Mouse (Mus musculus): ENCODE results near the gene Olfr649. TPM values are rescaled to one million over a fixed set of nuclear protein-coding genes. Genes with fewer than 3 reads are reported as not detected.

Gene Olfr649
- polyA plus RNA-seq (2012; ENCODE audit: insufficient read depth, insufficient read length, low replicate concordance, missing spikeins) = not detected in 2 replicates

GRCm38 (mm10) chr7:104195885-104196284 lies at the start of gene Olfr649:
TSS of gene Olfr649 (minus strand) at chr7:104195985.
- WGBS = 86% methylated on average over 6 of the region's 6 CpGs
- TF ChIP-seq CTCF (IDR thresholded peaks at IDR 0.05; ENCODE audit: insufficient read depth, low read depth, low read length) (no peak), POLR2A (IDR thresholded peaks at IDR 0.05; ENCODE audit: insufficient read depth, low read depth, low read length) (no peak)
- H3K27ac ChIP-seq (ENCODE audit: insufficient read depth, low read depth, low read length) = no peak within 1 kb of the TSS
- no peaks in the 10 kb centered on the region for H3K4me1 ChIP-seq (ENCODE audit: control insufficient read depth, insufficient read depth, low read length)
- H3K4me3 ChIP-seq (ENCODE audit: insufficient read depth, low read depth, low read length) = no peak within 1 kb of the TSS

- TF ChIP-seq CTCF (IDR thresholded peaks at IDR 0.05; ENCODE audit: insufficient read depth, low read depth, low read length) (no peak), POLR2A (IDR thresholded peaks at IDR 0.05; ENCODE audit: insufficient read depth, low read depth, low read length) (no peak)
- WGBS = 9% methylated on average over 13 of the region's 13 CpGs
- Histone ChIP-seq H3K4me1 (ENCODE audit: control insufficient read depth, insufficient read depth, low read length) (no peaks in the 10 kb centered on the region), H3K4me3 (ENCODE audit: insufficient read depth, low read depth, low read length) (peak within 1 kb of the TSS; percentile 46), H3K27ac (ENCODE audit: insufficient read depth, low read depth, low read length) (no peak within 1 kb of the TSS; the same call in 1 of the 2 replicates)
Observed at GRCm38 (mm10) chr7:104244287-104245181, 48.7 kb upstream of the Olfr649 start, which contains the start of gene Trim34a. TSS of gene Trim34a (plus strand) at chr7:104244457.

GRCm38 (mm10) chr7:104243616-104244015 lies 47.8 kb upstream of the Olfr649 start:
- Histone ChIP-seq H3K4me1 (ENCODE audit: control insufficient read depth, insufficient read depth, low read length) (no peaks in the 10 kb centered on the region), H3K27ac (ENCODE audit: insufficient read depth, low read depth, low read length) (no peak overlapping the region), H3K4me3 (ENCODE audit: insufficient read depth, low read depth, low read length) (no peak overlapping the region)
- 40% methylated on average over 1 of the region's 1 CpGs for WGBS
- TF ChIP-seq POLR2A (IDR thresholded peaks at IDR 0.05; ENCODE audit: insufficient read depth, low read depth, low read length) (no peak), CTCF (IDR thresholded peaks at IDR 0.05; ENCODE audit: insufficient read depth, low read depth, low read length) (no peak)

- Histone ChIP-seq H3K27ac (ENCODE audit: insufficient read depth, low read depth, low read length) (no peak overlapping the region), H3K4me1 (ENCODE audit: control insufficient read depth, insufficient read depth, low read length) (no peaks in the 10 kb centered on the region), H3K4me3 (ENCODE audit: insufficient read depth, low read depth, low read length) (no peak overlapping the region)
- TF ChIP-seq CTCF (IDR thresholded peaks at IDR 0.05; ENCODE audit: insufficient read depth, low read depth, low read length) (no peak), POLR2A (IDR thresholded peaks at IDR 0.05; ENCODE audit: insufficient read depth, low read depth, low read length) (no peak)
Observed at GRCm38 (mm10) chr7:104240857-104241256, 45.1 kb upstream of the Olfr649 start.

- WGBS = 31% methylated on average over 2 of the region's 2 CpGs
- TF ChIP-seq CTCF (IDR thresholded peaks at IDR 0.05; ENCODE audit: insufficient read depth, low read depth, low read length) (no peak), POLR2A (IDR thresholded peaks at IDR 0.05; ENCODE audit: insufficient read depth, low read depth, low read length) (no peak)
- Histone ChIP-seq H3K4me3 (ENCODE audit: insufficient read depth, low read depth, low read length) (no peak overlapping the region), H3K27ac (ENCODE audit: insufficient read depth, low read depth, low read length) (no peak overlapping the region), H3K4me1 (ENCODE audit: control insufficient read depth, insufficient read depth, low read length) (no peaks in the 10 kb centered on the region)
Observed at GRCm38 (mm10) chr7:104231203-104231602, 35.4 kb upstream of the Olfr649 start.

- TF ChIP-seq CTCF (IDR thresholded peaks at IDR 0.05; ENCODE audit: insufficient read depth, low read depth, low read length) (no peak), POLR2A (IDR thresholded peaks at IDR 0.05; ENCODE audit: insufficient read depth, low read depth, low read length) (no peak)
- Histone ChIP-seq H3K27ac (ENCODE audit: insufficient read depth, low read depth, low read length) (no peak within 1 kb of the TSS), H3K4me1 (ENCODE audit: control insufficient read depth, insufficient read depth, low read length) (peaks cover 8% of the 10 kb centered on the region), H3K4me3 (ENCODE audit: insufficient read depth, low read depth, low read length) (peak within 1 kb of the TSS; percentile 7; the same call in 1 of the 2 replicates)
- WGBS = 6% methylated on average over 37 of the region's 37 CpGs
Observed at GRCm38 (mm10) chr7:104218701-104219569, 23.1 kb upstream of the Olfr649 start, which contains the start of gene Trim6. TSS of gene Trim6 (plus strand) at chr7:104218793.

GRCm38 (mm10) chr7:104217881-104218280 lies 22.1 kb upstream of the Olfr649 start:
- H3K4me3 ChIP-seq (ENCODE audit: insufficient read depth, low read depth, low read length) = no peak overlapping the region
- peaks cover 8% of the 10 kb centered on the region for H3K4me1 ChIP-seq (ENCODE audit: control insufficient read depth, insufficient read depth, low read length)
- 84% methylated on average over 2 of the region's 2 CpGs for WGBS
- H3K27ac ChIP-seq (ENCODE audit: insufficient read depth, low read depth, low read length) = no peak overlapping the region
- TF ChIP-seq CTCF (IDR thresholded peaks at IDR 0.05; ENCODE audit: insufficient read depth, low read depth, low read length) = no peak
- TF ChIP-seq POLR2A (IDR thresholded peaks at IDR 0.05; ENCODE audit: insufficient read depth, low read depth, low read length) = no peak

GRCm38 (mm10) chr7:104216011-104216535 lies 20.3 kb upstream of the Olfr649 start:
- no peak overlapping the region for H3K27ac ChIP-seq (ENCODE audit: insufficient read depth, low read depth, low read length)
- peaks cover 8% of the 10 kb centered on the region for H3K4me1 ChIP-seq (ENCODE audit: control insufficient read depth, insufficient read depth, low read length)
- whole genome bisulfite sequencing = 64% methylated on average over 1 of the region's 1 CpGs
- no peak overlapping the region for H3K4me3 ChIP-seq (ENCODE audit: insufficient read depth, low read depth, low read length)
- TF ChIP-seq CTCF (IDR thresholded peaks at IDR 0.05; ENCODE audit: insufficient read depth, low read depth, low read length) (no peak), POLR2A (IDR thresholded peaks at IDR 0.05; ENCODE audit: insufficient read depth, low read depth, low read length) (no peak)
